Mouse (Mus musculus) intestine, embryonic 14.5 days (tissue): ENCODE results near the gene Ssrp1. TPM values are rescaled to one million over a fixed set of nuclear protein-coding genes. Genes with fewer than 3 reads are reported as not detected.

ENCODE experiments used
- ATAC-seq: fragments of 200-750 bp; cut with Nextera tagmentation; replicated peaks from 2 replicates; pipeline ENCODE4 v1.8.0; 2017; ENCODE audit warnings: low read depth, moderate number of reproducible peaks, moderate TSS enrichment, moderate library complexity; ENCODE audit not compliant: low FRiP score, low TSS enrichment
- DNase-seq: peaks from one replicate; pipeline ENCODE4 v3.0.0-alpha.2; 2018; ENCODE audit warnings: low spot score
- H3K27ac ChIP-seq: fragments of 300-500 bp; sonication (generic); 2 replicates; pipeline ENCODE4 v1.5.1; 2014; ENCODE audit warnings: low read depth, mild to moderate bottlenecking, control low read depth
- H3K27me3 ChIP-seq: fragments of 300-500 bp; sonication (generic); replicated peaks from 2 replicates; pipeline ENCODE4 v1.6.1; 2014; ENCODE audit warnings: low read length, control low read depth; ENCODE audit not compliant: control insufficient read depth, insufficient read depth
- H3K36me3 ChIP-seq: fragments of 300-500 bp; sonication (generic); 2 replicates; pipeline ENCODE4 v1.6.1; 2014; ENCODE audit warnings: low read length, control low read depth; ENCODE audit not compliant: control insufficient read depth, insufficient read depth
- H3K4me1 ChIP-seq: fragments of 300-500 bp; sonication (generic); replicated peaks from 2 replicates; pipeline ENCODE4 v1.6.1; 2014; ENCODE audit warnings: low read length, control low read depth, mixed read lengths; ENCODE audit not compliant: control insufficient read depth, insufficient read depth
- H3K4me2 ChIP-seq: fragments of 300-500 bp; sonication (generic); 2 replicates; pipeline ENCODE4 v1.6.1; 2014; ENCODE audit warnings: low read length
- H3K4me3 ChIP-seq: fragments of 300-500 bp; sonication (generic); 2 replicates; pipeline ENCODE4 v1.5.1; 2014; ENCODE audit warnings: low read depth, low read length, control low read depth, mixed read lengths
- H3K9ac ChIP-seq: fragments of 300-500 bp; sonication (generic); 2 replicates; pipeline ENCODE4 v1.6.1; 2014; ENCODE audit warnings: mild to moderate bottlenecking, low read length
- H3K9me3 ChIP-seq: fragments of 300-500 bp; sonication (generic); 2 replicates; pipeline ENCODE4 v1.6.1; 2016; ENCODE audit warnings: low read length, control low read depth; ENCODE audit not compliant: control insufficient read depth
- WGBS: fragments of 180-500 bp; shearing (Covaris S2); extraction: QIAGEN DNeasy Blood & Tissue Kit; methylation state at CpG from one replicate; pipeline ENCODE4 v1.1.7; 2014; 5-methylcytosine and 5-hydroxymethylcytosine counted together
- polyA plus RNA-seq: library from polyadenylated mRNA; unstranded; fragments of >200 nt; fragmentation: Nextera tagmentation; extraction: Ambion mirVana; gene quantifications from 2 replicates; pipeline ENCODE4 v1.2.1, GENCODE M21; 2014

Ssrp1 gene
- polyA plus RNA-seq, 1 experiment from 2014 or later, result 308 TPM

- Histone ChIP-seq H3K9me3 (no peaks in the 10 kb centered on the region), H3K4me2 (no peak overlapping the region), H3K27me3 (no peaks in the 10 kb centered on the region), H3K36me3 (no peaks in the 10 kb centered on the region), H3K4me3 (no peak overlapping the region), H3K9ac (no peak overlapping the region), H3K27ac (no peak overlapping the region), H3K4me1 (peaks cover 7% of the 10 kb centered on the region; the same call in 1 of the 2 replicates)
- 73% methylated on average over 5 of the region's 5 CpGs for WGBS
- ATAC-seq, result no peak
- no peak for DNase-seq
Measured at GRCm38 (mm10) chr2:85027281-85027680, 9.8 kb upstream of the Ssrp1 start.

DNA sequence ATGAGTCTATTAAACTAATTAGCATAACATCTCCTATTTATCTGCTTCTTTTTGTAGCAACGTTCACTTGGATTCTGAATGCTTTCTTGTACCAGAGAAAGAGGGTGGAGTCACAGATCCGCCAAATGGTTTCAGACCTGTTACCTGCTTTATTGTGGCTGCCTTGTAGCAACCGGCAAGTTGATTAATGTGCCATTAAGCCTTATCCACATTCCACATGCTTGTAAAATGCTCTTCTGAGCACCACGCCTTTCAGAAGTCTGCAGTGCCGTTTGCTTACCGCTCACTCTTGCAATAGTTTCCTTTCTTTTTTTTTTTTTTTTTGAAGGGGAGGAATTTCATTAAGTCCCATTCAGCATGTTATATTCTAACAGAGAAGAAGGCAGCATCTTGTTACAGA lies 7.1 kb upstream of the Ssrp1 start:
- H3K4me2 ChIP-seq, result no peak overlapping the region
- no peak overlapping the region for H3K9ac ChIP-seq
- H3K4me3 ChIP-seq, result no peak overlapping the region
- H3K27ac ChIP-seq, result no peak overlapping the region
- DNase-seq (no peak), ATAC-seq (no peak)
- H3K9me3 ChIP-seq, result no peaks in the 10 kb centered on the region
- 27% methylated on average over 6 of the region's 6 CpGs for WGBS
- H3K36me3 ChIP-seq, result no peaks in the 10 kb centered on the region
- H3K4me1 ChIP-seq, result peaks cover 7% of the 10 kb centered on the region; the same call in 1 of the 2 replicates
- H3K27me3 ChIP-seq, result no peaks in the 10 kb centered on the region

DNA sequence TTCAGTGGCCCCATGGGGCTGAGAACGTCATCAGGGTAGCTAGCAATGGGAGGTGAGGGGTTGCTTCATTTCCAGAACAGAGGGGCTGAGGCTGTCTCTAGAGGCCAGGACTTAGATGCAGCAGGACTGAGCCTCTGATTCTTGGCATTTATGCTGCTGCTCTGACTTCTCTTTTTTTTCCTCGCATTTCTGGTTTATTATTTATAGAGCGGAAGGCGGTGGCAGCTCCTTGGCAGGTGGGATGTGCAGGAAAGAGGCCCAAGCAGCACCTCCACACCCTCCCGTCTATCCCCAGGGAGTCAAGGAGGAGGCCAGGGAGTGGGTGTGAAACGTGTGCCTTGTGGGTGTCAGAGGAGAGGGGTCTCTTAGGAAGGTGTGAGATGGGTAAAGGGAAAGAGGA lies 6.0 kb upstream of the Ssrp1 start:
- H3K36me3 ChIP-seq, result no peaks in the 10 kb centered on the region
- no peaks in the 10 kb centered on the region for H3K27me3 ChIP-seq
- ATAC-seq (no peak), DNase-seq (no peak)
- H3K4me1 ChIP-seq, result peaks cover 7% of the 10 kb centered on the region; the same call in 1 of the 2 replicates
- H3K4me3 ChIP-seq, result no peak overlapping the region
- H3K9ac ChIP-seq, result no peak overlapping the region
- 67% methylated on average over 6 of the region's 6 CpGs for WGBS
- H3K27ac ChIP-seq, result no peak overlapping the region
- no peak overlapping the region for H3K4me2 ChIP-seq
- H3K9me3 ChIP-seq, result no peaks in the 10 kb centered on the region

DNA sequence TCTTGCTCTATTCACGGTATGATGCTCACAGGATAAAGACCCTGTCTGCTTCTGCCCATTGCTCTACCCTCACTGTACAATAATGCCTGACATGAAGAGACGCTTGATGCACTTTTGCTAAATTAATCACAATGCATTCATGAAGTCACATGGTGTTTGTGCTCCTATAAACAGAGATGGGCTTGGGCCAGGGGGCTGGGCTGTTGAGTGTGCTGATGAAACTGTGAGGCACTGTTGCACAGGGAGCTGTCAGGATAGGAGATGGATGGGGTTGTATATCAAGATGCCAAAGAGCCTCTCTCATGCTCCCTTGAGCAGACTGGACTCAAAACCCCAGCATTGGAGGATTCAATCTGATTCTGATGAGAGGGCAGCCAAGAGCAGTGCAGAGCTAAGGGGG lies 3.9 kb upstream of the Ssrp1 start:
- H3K36me3 ChIP-seq, result no peaks in the 10 kb centered on the region
- no peaks in the 10 kb centered on the region for H3K9me3 ChIP-seq
- H3K27ac ChIP-seq, result no peak overlapping the region
- 70% methylated on average over 2 of the region's 2 CpGs for WGBS
- H3K4me1 ChIP-seq, result peaks cover 10% of the 10 kb centered on the region; the same call in 1 of the 2 replicates
- no peak for ATAC-seq
- no peaks in the 10 kb centered on the region for H3K27me3 ChIP-seq
- H3K4me3 ChIP-seq, result no peak overlapping the region
- no peak overlapping the region for H3K4me2 ChIP-seq
- H3K9ac ChIP-seq, result no peak overlapping the region
- no peak for DNase-seq

- H3K4me3 ChIP-seq, result no peak overlapping the region
- H3K9me3 ChIP-seq, result no peaks in the 10 kb centered on the region
- no peak for ATAC-seq
- no peak overlapping the region for H3K9ac ChIP-seq
- peaks cover 5% of the 10 kb centered on the region for H3K36me3 ChIP-seq
- no peak overlapping the region for H3K4me2 ChIP-seq
- WGBS, result 78% methylated on average over 7 of the region's 7 CpGs
- H3K27me3 ChIP-seq, result no peaks in the 10 kb centered on the region
- no peak overlapping the region for H3K27ac ChIP-seq
- no peak for DNase-seq
- H3K4me1 ChIP-seq, result peaks cover 16% of the 10 kb centered on the region
Measured at GRCm38 (mm10) chr2:85034169-85034568, 2.9 kb upstream of the Ssrp1 start.

- no peaks in the 10 kb centered on the region for H3K9me3 ChIP-seq
- peak overlapping the region; percentile 55 for H3K4me3 ChIP-seq
- 10% methylated on average over 11 of the region's 11 CpGs for WGBS
- no peaks in the 10 kb centered on the region for H3K27me3 ChIP-seq
- ATAC-seq (peak; percentile 33), DNase-seq (no peak)
- peak overlapping the region; percentile 58 for H3K4me2 ChIP-seq
- peaks cover 9% of the 10 kb centered on the region for H3K4me1 ChIP-seq
- H3K36me3 ChIP-seq, result peaks cover 29% of the 10 kb centered on the region
- H3K27ac ChIP-seq, result peak overlapping the region; percentile 68; the same call in 1 of the 2 replicates
- H3K9ac ChIP-seq, result peak overlapping the region; percentile 83
Measured at GRCm38 (mm10) chr2:85036507-85037046, 457 bp upstream of the Ssrp1 start.

DNA sequence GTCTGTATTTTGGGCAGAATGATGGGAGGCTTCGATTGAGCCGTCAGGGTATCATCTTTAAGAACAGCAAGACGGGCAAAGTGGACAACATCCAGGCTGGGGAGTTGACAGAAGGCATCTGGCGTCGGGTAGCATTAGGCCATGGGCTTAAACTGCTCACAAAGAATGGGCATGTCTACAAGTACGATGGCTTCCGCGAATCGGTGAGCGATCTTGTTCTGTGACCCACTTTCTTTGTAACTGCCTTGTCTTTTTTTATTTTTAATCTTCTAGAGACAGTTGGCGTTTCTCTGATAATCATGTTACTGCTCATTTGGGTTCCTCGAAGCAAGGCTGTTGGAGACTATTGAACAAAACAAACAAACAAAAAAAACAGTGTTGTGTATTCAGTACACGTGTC lies 1.3 kb downstream of the Ssrp1 start:
- 74% methylated on average over 13 of the region's 13 CpGs for WGBS
- Histone ChIP-seq H3K4me3 (peak overlapping the region; percentile 55), H3K9ac (peak overlapping the region; percentile 83), H3K4me2 (peak overlapping the region; percentile 73), H3K27ac (peak overlapping the region; percentile 68; the same call in 1 of the 2 replicates), H3K36me3 (peaks cover 47% of the 10 kb centered on the region), H3K27me3 (no peaks in the 10 kb centered on the region), H3K9me3 (no peaks in the 10 kb centered on the region), H3K4me1 (peaks cover 9% of the 10 kb centered on the region)
- ATAC-seq (no peak), DNase-seq (no peak)

GRCm38 (mm10) chr2:85043623-85044022 lies 6.6 kb downstream of the Ssrp1 start:
- peaks cover 8% of the 10 kb centered on the region; the same call in 1 of the 2 replicates for H3K4me1 ChIP-seq
- DNase-seq (no peak), ATAC-seq (no peak)
- 90% methylated on average over 7 of the region's 7 CpGs for WGBS
- H3K4me2 ChIP-seq, result no peak overlapping the region
- no peaks in the 10 kb centered on the region for H3K27me3 ChIP-seq
- H3K27ac ChIP-seq, result no peak overlapping the region
- no peak overlapping the region for H3K9ac ChIP-seq
- H3K9me3 ChIP-seq, result no peaks in the 10 kb centered on the region
- H3K36me3 ChIP-seq, result peaks cover 81% of the 10 kb centered on the region
- no peak overlapping the region for H3K4me3 ChIP-seq

- ATAC-seq (no peak), DNase-seq (no peak)
- peaks cover 57% of the 10 kb centered on the region for H3K36me3 ChIP-seq
- H3K4me1 ChIP-seq, result peaks cover 29% of the 10 kb centered on the region
- no peak overlapping the region for H3K9ac ChIP-seq
- no peak overlapping the region for H3K4me2 ChIP-seq
- no peaks in the 10 kb centered on the region for H3K9me3 ChIP-seq
- no peak overlapping the region for H3K4me3 ChIP-seq
- no peaks in the 10 kb centered on the region for H3K27me3 ChIP-seq
- 85% methylated on average over 8 of the region's 8 CpGs for WGBS
- H3K27ac ChIP-seq, result no peak overlapping the region
Measured at GRCm38 (mm10) chr2:85046222-85046621, 9.2 kb downstream of the Ssrp1 start.
